Mouse (Mus musculus) embryonic facial prominence, embryonic 14.5 days (tissue): ENCODE results near the gene Relt. TPM values are rescaled to one million over a fixed set of nuclear protein-coding genes. Genes with fewer than 3 reads are reported as not detected.

Source experiments
- ATAC-seq: fragments of 200-750 bp; cut with Nextera tagmentation; 2 replicates; pipeline ENCODE4 v1.8.0; 2017; ENCODE audit warnings: low read depth, moderate number of reproducible peaks, moderate TSS enrichment
- DNase-seq: peaks from one replicate; pipeline ENCODE4 v3.0.0-alpha.2; 2015; ENCODE audit warnings: low spot score
- H3K27ac ChIP-seq: fragments of 300-500 bp; sonication (generic); replicated peaks from 2 replicates; pipeline ENCODE4 v1.5.1; 2014; ENCODE audit warnings: low read depth, mild to moderate bottlenecking, low read length, moderate library complexity
- H3K27me3 ChIP-seq: fragments of 300-500 bp; sonication (generic); replicated peaks from 2 replicates; pipeline ENCODE4 v1.6.1; 2014; ENCODE audit warnings: low read length; ENCODE audit not compliant: control insufficient read depth, insufficient read depth
- H3K36me3 ChIP-seq: fragments of 300-500 bp; sonication (generic); 2 replicates; pipeline ENCODE4 v1.6.1; 2014; ENCODE audit warnings: low read length, mixed read lengths; ENCODE audit not compliant: control insufficient read depth, insufficient read depth
- H3K4me1 ChIP-seq: fragments of 300-500 bp; sonication (generic); 2 replicates; pipeline ENCODE4 v1.6.1; 2014; ENCODE audit warnings: antibody characterized with exemption, low read length; ENCODE audit not compliant: control insufficient read depth, insufficient read depth
- H3K4me2 ChIP-seq: fragments of 300-500 bp; sonication (generic); 2 replicates; pipeline ENCODE4 v1.6.1; 2014; ENCODE audit warnings: low read depth, mild to moderate bottlenecking, low read length, moderate library complexity, mixed read lengths
- H3K4me3 ChIP-seq: fragments of 300-500 bp; sonication (generic); 2 replicates; pipeline ENCODE4 v1.5.1; 2014; ENCODE audit warnings: low read depth, mild to moderate bottlenecking, low read length
- H3K9ac ChIP-seq: fragments of 300-500 bp; sonication (generic); 2 replicates; pipeline ENCODE4 v1.6.1; 2014; ENCODE audit warnings: low read depth, mild to moderate bottlenecking, low read length, moderate library complexity, mixed read lengths
- H3K9me3 ChIP-seq: fragments of 300-500 bp; sonication (generic); 2 replicates; pipeline ENCODE4 v1.6.1; 2016; ENCODE audit warnings: low read length; ENCODE audit not compliant: control insufficient read depth
- WGBS: fragments of 180-500 bp; shearing (Covaris S2); extraction: QIAGEN DNeasy Blood & Tissue Kit; methylation state at CpG from one replicate; pipeline ENCODE4 v1.1.7; 2014; 5-methylcytosine and 5-hydroxymethylcytosine counted together
- polyA plus RNA-seq: library from polyadenylated mRNA; unstranded; fragments of >200 nt; fragmentation: Nextera tagmentation; extraction: Ambion mirVana; gene quantifications from 2 replicates; pipeline ENCODE4 v1.2.1, GENCODE M21; 2014

The Relt gene
- polyA plus RNA-seq, 1 experiment from 2014 or later = 4.6 TPM

GRCm38 (mm10) chr7:100855300-100855699, 7.9 kb downstream of the Relt start:
- Histone ChIP-seq H3K27me3 (no peaks in the 10 kb centered on the region), H3K27ac (no peak overlapping the region), H3K36me3 (no peaks in the 10 kb centered on the region), H3K4me3 (no peak overlapping the region), H3K4me1 (peaks cover 31% of the 10 kb centered on the region), H3K9me3 (no peaks in the 10 kb centered on the region), H3K9ac (no peak overlapping the region), H3K4me2 (no peak overlapping the region)
- 37% methylated on average over 4 of the region's 4 CpGs for WGBS
- ATAC-seq (no peak), DNase-seq (no peak)

DNA sequence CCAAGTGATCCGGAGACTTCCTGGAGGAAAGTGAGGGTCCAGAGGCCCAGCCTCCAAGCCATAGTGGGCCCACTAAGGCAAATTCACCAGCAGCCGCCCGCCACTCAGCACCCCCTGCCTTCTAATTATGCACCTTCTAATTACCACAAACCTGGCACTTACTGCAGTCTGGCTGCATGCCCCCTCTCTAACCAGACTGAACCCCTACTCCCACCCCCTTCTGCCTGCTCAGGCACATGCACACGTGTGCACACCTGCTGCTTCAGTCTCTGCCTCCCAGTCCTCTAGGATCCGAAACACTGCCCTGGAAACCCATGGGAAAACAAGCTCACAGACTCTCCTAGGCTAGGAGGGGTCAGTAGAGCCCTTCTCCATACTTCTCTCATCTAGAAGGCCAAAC, 8.4 kb downstream of the Relt start:
- H3K4me1 ChIP-seq = peaks cover 31% of the 10 kb centered on the region
- 68% methylated on average over 5 of the region's 5 CpGs for WGBS
- H3K9me3 ChIP-seq = no peaks in the 10 kb centered on the region
- H3K4me2 ChIP-seq = no peak overlapping the region
- H3K36me3 ChIP-seq = no peaks in the 10 kb centered on the region
- H3K4me3 ChIP-seq = no peak overlapping the region
- ATAC-seq (no peak), DNase-seq (no peak)
- H3K9ac ChIP-seq = no peak overlapping the region
- no peaks in the 10 kb centered on the region for H3K27me3 ChIP-seq
- no peak overlapping the region for H3K27ac ChIP-seq

GRCm38 (mm10) chr7:100854137-100854814, 9.0 kb downstream of the Relt start:
- no peak overlapping the region for H3K4me2 ChIP-seq
- no peaks in the 10 kb centered on the region for H3K36me3 ChIP-seq
- 36% methylated on average over 5 of the region's 6 CpGs for WGBS
- H3K9me3 ChIP-seq = no peaks in the 10 kb centered on the region
- no peak for ATAC-seq
- no peak overlapping the region for H3K9ac ChIP-seq
- no peak overlapping the region; the same call in 1 of the 2 replicates for H3K27ac ChIP-seq
- no peak overlapping the region for H3K4me3 ChIP-seq
- H3K27me3 ChIP-seq = no peaks in the 10 kb centered on the region
- peaks cover 31% of the 10 kb centered on the region for H3K4me1 ChIP-seq
- DNase-seq = no peak

GRCm38 (mm10) chr7:100853396-100853795, 9.8 kb downstream of the Relt start:
- ATAC-seq = no peak
- Histone ChIP-seq H3K4me3 (no peak overlapping the region), H3K27ac (no peak overlapping the region), H3K4me1 (peaks cover 31% of the 10 kb centered on the region), H3K36me3 (no peaks in the 10 kb centered on the region), H3K27me3 (no peaks in the 10 kb centered on the region), H3K9me3 (no peaks in the 10 kb centered on the region), H3K4me2 (no peak overlapping the region), H3K9ac (no peak overlapping the region)
- WGBS = 69% methylated on average over 3 of the region's 3 CpGs
- DNase-seq = no peak

DNA sequence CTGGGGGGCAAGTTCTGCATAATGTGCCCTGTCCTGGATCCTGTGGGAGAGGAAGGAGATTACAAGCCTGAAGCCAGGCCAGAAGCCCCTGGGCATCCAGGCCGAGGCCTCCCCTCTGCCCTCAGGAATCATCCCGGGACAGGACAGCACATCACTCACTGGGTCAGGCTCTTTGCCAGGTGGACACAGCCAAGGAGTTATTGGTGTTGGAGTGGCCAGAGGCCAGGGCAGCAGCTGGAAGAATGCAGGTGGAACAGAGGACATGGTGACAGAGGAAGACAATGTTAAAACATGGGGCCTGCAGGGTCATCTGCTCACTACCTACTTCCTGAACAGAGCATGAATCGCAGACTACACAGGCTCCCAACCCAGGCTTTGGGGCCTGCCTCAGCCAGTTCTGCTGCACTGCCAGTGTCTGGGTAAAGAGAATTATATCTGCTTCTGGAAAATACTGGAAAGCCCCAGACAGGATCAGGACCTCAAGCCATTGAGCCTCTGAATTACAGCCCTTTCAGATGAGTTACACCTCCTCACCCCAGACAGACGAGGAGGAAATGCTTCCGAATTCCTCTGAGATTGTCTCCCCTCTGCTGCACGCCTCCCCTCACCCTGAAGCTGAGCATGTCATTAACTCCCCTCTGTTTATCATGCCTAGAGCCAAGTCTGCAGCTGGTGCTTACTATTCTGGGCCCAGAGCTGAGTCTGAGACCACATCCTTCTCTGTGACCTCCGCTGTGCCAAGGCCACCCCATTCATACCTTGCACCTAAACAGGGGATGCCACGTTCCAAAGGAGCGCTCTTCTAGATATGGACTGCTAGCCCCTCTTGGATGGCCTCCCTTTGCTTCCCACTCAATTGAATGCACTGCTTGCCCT, 11.5 kb downstream of the Relt start:
- Histone ChIP-seq H3K9me3 (no peaks in the 10 kb centered on the region), H3K36me3 (no peaks in the 10 kb centered on the region), H3K4me2 (no peak overlapping the region), H3K4me1 (peaks cover 29% of the 10 kb centered on the region), H3K4me3 (no peak overlapping the region), H3K27ac (no peak overlapping the region), H3K9ac (no peak overlapping the region), H3K27me3 (no peaks in the 10 kb centered on the region)
- no peak for DNase-seq
- peak; percentile 19; the same call in 1 of the 2 replicates for ATAC-seq
- WGBS = 58% methylated on average over 9 of the region's 9 CpGs

DNA sequence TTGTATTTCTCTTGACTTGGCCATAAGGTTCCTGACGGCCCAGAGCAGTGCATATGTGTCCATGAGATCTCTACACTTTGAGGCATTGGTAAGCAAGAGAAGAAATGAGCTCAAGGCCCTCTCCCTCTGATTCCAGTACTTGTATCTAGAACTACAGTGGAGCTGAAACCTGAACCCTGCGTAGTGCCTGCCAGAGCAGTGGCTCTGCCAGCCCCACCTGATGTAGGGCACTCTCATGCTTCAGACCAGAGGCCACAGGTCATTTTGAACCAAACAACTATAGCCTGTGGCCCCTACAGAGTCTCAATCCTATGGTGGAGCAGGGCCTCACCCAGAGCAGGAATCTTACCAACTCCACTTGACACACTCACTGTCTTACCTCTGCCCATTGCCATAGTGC, 13.7 kb downstream of the Relt start:
- H3K9me3 ChIP-seq = no peaks in the 10 kb centered on the region
- H3K36me3 ChIP-seq = no peaks in the 10 kb centered on the region
- no peaks in the 10 kb centered on the region for H3K27me3 ChIP-seq
- no peak overlapping the region for H3K9ac ChIP-seq
- whole genome bisulfite sequencing = 96% methylated on average over 2 of the region's 2 CpGs
- H3K4me1 ChIP-seq = peaks cover 20% of the 10 kb centered on the region
- DNase-seq (no peak), ATAC-seq (no peak)
- H3K27ac ChIP-seq = no peak overlapping the region
- no peak overlapping the region for H3K4me3 ChIP-seq
- H3K4me2 ChIP-seq = no peak overlapping the region

- no peak for ATAC-seq
- H3K27ac ChIP-seq = no peak overlapping the region
These were observed 14.5 kb downstream of the Relt start for GRCm38 (mm10) chr7:100848744-100849143.

DNA sequence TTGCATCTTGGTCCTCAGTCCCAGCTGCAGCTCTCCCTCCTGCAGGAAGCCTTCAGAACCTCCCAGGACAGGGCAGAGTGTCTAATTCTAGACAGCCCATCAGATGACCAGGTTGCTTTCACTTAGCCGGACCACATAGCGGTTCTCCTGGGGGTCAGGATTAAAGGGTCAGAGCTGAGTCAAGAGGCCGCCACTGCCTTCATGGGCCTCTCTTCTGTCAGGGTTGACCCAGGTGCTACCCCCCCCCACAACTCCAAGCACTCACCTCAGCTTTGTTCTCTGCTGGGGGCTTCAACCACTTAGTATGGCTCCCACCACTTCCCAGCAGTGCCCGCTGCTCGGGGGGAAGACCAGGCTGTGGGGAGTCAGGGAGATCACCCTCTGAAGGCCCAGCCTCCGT, 16.1 kb downstream of the Relt start:
- Histone ChIP-seq H3K4me2 (no peak overlapping the region), H3K9me3 (no peaks in the 10 kb centered on the region), H3K36me3 (no peaks in the 10 kb centered on the region; the same call in 1 of the 2 replicates), H3K4me3 (no peak overlapping the region), H3K4me1 (peaks cover 8% of the 10 kb centered on the region; the same call in 1 of the 2 replicates), H3K9ac (no peak overlapping the region), H3K27ac (no peak overlapping the region), H3K27me3 (no peaks in the 10 kb centered on the region)
- ATAC-seq (no peak), DNase-seq (no peak)
- WGBS = 92% methylated on average over 5 of the region's 6 CpGs

More at GRCm38 (mm10) chr7:100848744-100849143, 14.5 kb downstream of the Relt start:
- H3K4me2 ChIP-seq = no peak overlapping the region
- no peak overlapping the region for H3K4me3 ChIP-seq
- peak; percentile 73 for DNase-seq
- no peaks in the 10 kb centered on the region for H3K27me3 ChIP-seq
- 38% methylated on average over 6 of the region's 6 CpGs for WGBS
- H3K9ac ChIP-seq = no peak overlapping the region
- H3K36me3 ChIP-seq = no peaks in the 10 kb centered on the region
- H3K4me1 ChIP-seq = peaks cover 14% of the 10 kb centered on the region
- no peaks in the 10 kb centered on the region for H3K9me3 ChIP-seq
